ENCODE assay signal across 14 mouse cellular contexts in the genomic region with DNA sequence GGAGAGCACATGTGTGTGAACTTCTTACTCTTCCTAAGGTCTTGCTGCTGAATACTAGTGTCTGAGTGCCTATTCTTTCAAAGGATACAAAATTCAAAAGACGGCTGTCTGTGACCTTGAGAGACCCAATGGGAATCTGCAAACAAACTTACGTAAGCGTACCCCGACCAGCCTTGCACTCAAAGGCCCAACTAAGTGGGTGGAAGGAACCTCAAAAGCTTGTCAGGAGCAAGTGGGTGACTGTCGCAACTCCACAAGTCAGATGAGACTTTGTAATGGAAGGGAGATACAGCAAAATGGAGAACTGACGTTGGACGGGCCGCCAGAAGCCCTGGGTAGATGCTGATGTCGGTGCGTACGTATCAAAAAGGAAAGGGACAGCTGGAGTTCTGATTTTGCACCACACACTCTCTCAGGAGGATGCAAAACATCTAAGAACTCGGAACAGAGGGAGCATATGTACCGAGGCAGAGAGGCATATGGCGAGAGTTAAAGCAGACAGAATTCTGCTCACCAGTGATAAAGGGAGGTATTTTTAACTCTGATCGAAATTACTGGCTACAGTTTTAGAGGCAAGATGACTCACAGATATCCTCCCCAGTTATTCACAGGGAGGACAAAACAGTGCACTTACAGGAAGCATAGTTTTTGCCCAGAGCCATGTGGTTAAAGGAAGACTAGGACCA. TPM values are rescaled to one million over a fixed set of nuclear protein-coding genes. Genes with fewer than 3 reads are reported as not detected.
DNase-seq lines count a peak whose midpoint lies in the region; ATAC-seq and TF ChIP-seq lines count a peak whose summit lies in the region.
"Had no signal": no experiment of that assay in that cellular context is flagged by ENCODE, and none has a peak within 500 bp of the region (broad histone marks: within the 10 kb centered on the region; RNA-seq: fewer than 3 reads in every experiment).

No protein-coding gene starts in this region.

- H3K4me2 ChIP-seq in forebrain, postnatal 0 days (ENCODE audit: low read depth), result no peak overlapping the region
- H3K4me2 ChIP-seq in forebrain, embryonic 12.5 days, result no peak overlapping the region
- H3K4me2 ChIP-seq: midbrain, embryonic 12.5 days had no signal

- H3K36me3 ChIP-seq in forebrain, postnatal 0 days (ENCODE audit: insufficient read depth), result no peaks in the 10 kb centered on the region
- H3K36me3 ChIP-seq in forebrain, embryonic 12.5 days (replicated peaks), result no peaks in the 10 kb centered on the region
- H3K36me3 ChIP-seq: midbrain, embryonic 12.5 days had no signal

- peak; percentile 66 for DNase-seq in forebrain, postnatal 0 days
- peak; percentile 85 for DNase-seq in right cerebral cortex, adult 18-20 months
- DNase-seq in right cerebral cortex, postnatal 4 days, result no peak
- DNase-seq in left cerebral cortex, adult 2 months (ENCODE audit: extremely low spot score in 1 of 2, low spot score in 2 of 2), result peak; percentile 28 to 54
- DNase-seq in telencephalon, adult 2 months (ENCODE audit: low read depth, low spot score), result peak; percentile 96
- DNase-seq in testis, postnatal 14 days (ENCODE audit: low spot score), result no peak
- DNase-seq in thymus, postnatal 36 days, result no peak
- DNase-seq: adrenal gland, postnatal 10 days; cerebellum, postnatal 14 days; gastrocnemius, postnatal 36 days; kidney, postnatal 14 days had no signal

- 79% methylated on average over 15 of the region's 15 CpGs for WGBS in forebrain, postnatal 0 days
- 91% methylated on average over 15 of the region's 15 CpGs for WGBS in forebrain, embryonic 12.5 days

- H3K4me1 ChIP-seq in forebrain, postnatal 0 days (ENCODE audit: insufficient read depth), result no peaks in the 10 kb centered on the region
- H3K4me1 ChIP-seq in forebrain, embryonic 12.5 days, result no peaks in the 10 kb centered on the region
- H3K4me1 ChIP-seq: midbrain, embryonic 12.5 days had no signal

- no peaks in the 10 kb centered on the region for H3K9me3 ChIP-seq in forebrain, postnatal 0 days (ENCODE audit: low read length)
- H3K9me3 ChIP-seq in forebrain, embryonic 12.5 days, result no peaks in the 10 kb centered on the region
- H3K9me3 ChIP-seq: midbrain, embryonic 12.5 days had no signal

- no peaks in the 10 kb centered on the region for H3K27me3 ChIP-seq in forebrain, postnatal 0 days (ENCODE audit: insufficient read depth, low read length)
- H3K27me3 ChIP-seq in forebrain, embryonic 12.5 days, result no peaks in the 10 kb centered on the region
- H3K27me3 ChIP-seq: midbrain, embryonic 12.5 days had no signal

- intact Hi-C loops in left cerebral cortex, adult 2 months (cut with DNase I), result loop anchor here (1.0 kb wide), 2 partner anchors 30 to 121 kb away; no protein-coding TSS in a partner anchor

- ATAC-seq in forebrain, postnatal 0 days, result peak; percentile 26
- no peak for ATAC-seq in forebrain, embryonic 12.5 days (ENCODE audit: low FRiP score)
- ATAC-seq: hindbrain, embryonic 16.5 days had no signal

- no peak overlapping the region for H3K27ac ChIP-seq in forebrain, postnatal 0 days (ENCODE audit: low read depth, low read length)
- H3K27ac ChIP-seq in forebrain, embryonic 12.5 days, result no peak overlapping the region
- peak overlapping the region; percentile 73 for H3K27ac ChIP-seq in left cerebral cortex, adult 2 months
- H3K27ac ChIP-seq: midbrain, embryonic 12.5 days had no signal

- no peak for TF ChIP-seq CTCF in forebrain, postnatal 0 days (IDR thresholded peaks at IDR 0.05; ENCODE audit: low read depth)
- no peak for TF ChIP-seq CTCF in left cerebral cortex, adult 2 months (IDR thresholded peaks at IDR 0.05)

- no peak overlapping the region for H3K4me3 ChIP-seq in forebrain, postnatal 0 days (ENCODE audit: low read depth, low read length)
- no peak overlapping the region for H3K4me3 ChIP-seq in forebrain, embryonic 12.5 days (replicated peaks)
- H3K4me3 ChIP-seq in left cerebral cortex, adult 2 months, result no peak overlapping the region
- H3K4me3 ChIP-seq: midbrain, embryonic 12.5 days had no signal

- no peak overlapping the region for H3K9ac ChIP-seq in forebrain, postnatal 0 days
- H3K9ac ChIP-seq in forebrain, embryonic 12.5 days, result no peak overlapping the region
- H3K9ac ChIP-seq: midbrain, embryonic 12.5 days had no signal

RNA-seq across cellular contexts. Expression of a gene that starts 36.8 kb away (rescaled TPM):
- total RNA-seq in forebrain, postnatal 0 days (2014; rRNA removed), result 1.3 and 1.8 TPM in 2 replicates
- 1.7 and 1.8 TPM in 2 replicates for polyA plus RNA-seq in forebrain, postnatal 0 days (2015; fragmentation: Nextera tagmentation; extraction: Ambion mirVana)
- polyA plus RNA-seq in forebrain, embryonic 12.5 days (2016; fragmentation: Nextera tagmentation; extraction: Ambion mirVana), result 5.4 and 6.6 TPM in 2 replicates
- 1 to 10 TPM; 3.0 to 3.7 TPM for total RNA-seq in left cerebral cortex, adult 2 months (2021)

Comparison
In these comparisons a context has a peak if more than half of its experiments do, and no peak if none do; other contexts are left out.
1. DNase-seq: peak in forebrain, postnatal 0 days (single experiment), right cerebral cortex, adult 18-20 months (single experiment), left cerebral cortex, adult 2 months (2 of 2) and telencephalon, adult 2 months (single experiment); none in right cerebral cortex, postnatal 4 days (single experiment), testis, postnatal 14 days (single experiment) and thymus, postnatal 36 days (0 of 2).